Mouse (Mus musculus) kidney, adult 2 months (tissue): Measurements from ENCODE around the gene Zfp575.

Experiments used
- CTCF ChIP-seq: fragments of 200-500 bp; conservative IDR thresholded peaks from 2 replicates; pipeline ENCODE4 v1.5.1; 2011; ENCODE audit warnings: low read depth, mild to moderate bottlenecking, control low read depth, low read length, moderate library complexity, mixed read lengths; ENCODE audit not compliant: insufficient read depth, insufficient read length
- POLR2A ChIP-seq: fragments of 200-500 bp; IDR thresholded peaks from one replicate; pipeline ENCODE4 v1.6.1; 2011; ENCODE audit warnings: low read depth, low read length, control low read depth

DNA sequence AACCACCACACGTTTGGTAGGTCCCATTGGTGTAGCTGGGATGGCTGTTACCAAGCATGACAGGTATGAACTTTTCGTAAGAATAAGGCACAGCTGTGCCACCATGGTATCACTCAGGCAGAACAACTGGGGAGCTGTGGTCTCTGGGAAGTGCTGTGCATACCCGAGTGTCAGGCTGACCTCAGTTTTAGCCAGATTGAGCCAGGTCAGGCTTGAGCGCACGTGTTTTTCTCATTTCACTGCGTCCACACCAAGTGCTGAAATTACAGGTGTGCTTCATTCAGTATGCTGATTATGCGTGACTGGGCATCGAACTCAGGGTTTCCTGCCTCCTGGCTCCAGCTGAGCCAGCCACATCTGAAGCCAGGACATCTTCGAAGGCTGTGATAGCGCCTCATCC is 31.7 kb downstream of the Zfp575 start:
- TF ChIP-seq CTCF (no peak), POLR2A (no peak)
